Mouse (Mus musculus): ENCODE data around the gene Slc5a11. TPM values are rescaled to one million over a fixed set of nuclear protein-coding genes. Genes with fewer than 3 reads are reported as not detected.
A peak's percentile ranks its signal among the peaks of the same experiment; 100 is the strongest.

Slc5a11 gene
- polyA plus RNA-seq, 2 experiments, result 0.17 to 0.25 TPM

DNA sequence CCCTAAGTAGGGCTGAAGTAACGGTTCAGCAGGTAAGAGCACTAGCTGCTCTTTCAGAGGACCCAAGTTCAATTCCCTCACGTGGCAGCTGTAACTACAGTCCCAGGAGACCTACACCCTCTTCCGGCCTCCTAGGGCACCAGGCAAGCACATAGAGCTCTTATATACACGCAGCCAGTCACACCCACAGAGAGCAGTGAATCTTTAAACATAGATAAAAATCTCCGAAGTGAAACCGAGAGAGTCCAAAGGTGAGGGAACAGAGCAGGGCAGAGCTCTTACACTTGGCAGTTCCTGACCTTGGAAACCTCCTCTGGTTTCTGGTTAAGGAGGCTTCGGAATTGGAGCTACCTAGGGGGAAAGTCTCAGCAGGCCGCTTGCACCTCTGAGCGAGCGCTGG, 15.9 kb upstream of the Slc5a11 start:
- Histone ChIP-seq H3K36me3 (replicated peaks; ENCODE audit: control insufficient read depth, insufficient read depth, low read depth) (no peaks in the 10 kb centered on the region; the same call in 1 of the 2 replicates), H3K9ac (replicated peaks) (no peak overlapping the region), H3K4me2 (ENCODE audit: low read depth) (no peak overlapping the region), H3K27ac (no peak overlapping the region), H3K4me3 (ENCODE audit: insufficient read depth in 1 of 2, low read depth in 2 of 2, low read length in 2 of 2) (no peak overlapping the region), H3K4me1 (replicated peaks; ENCODE audit: control insufficient read depth in 2 of 2, insufficient read depth in 2 of 2, low read length in 1 of 2) (no peaks in the 10 kb centered on the region), H3K27me3 (ENCODE audit: control insufficient read depth, insufficient read depth, low read length) (no peaks in the 10 kb centered on the region), H3K9me3 (ENCODE audit: control insufficient read depth, low read length) (no peaks in the 10 kb centered on the region)
- DNase-seq (ENCODE audit: low read depth in 3 of 3, low spot score in 3 of 3) (no peak), ATAC-seq (ENCODE audit: insufficient read depth) (no peak)
- TF ChIP-seq EP300 (IDR thresholded peaks at IDR 0.05; ENCODE audit: low read depth), result no peak
- TF ChIP-seq CTCF (IDR thresholded peaks at IDR 0.05; ENCODE audit: low read depth), result no peak
- 60% methylated on average over 10 of the region's 10 CpGs for WGBS (ENCODE audit: insufficient replicate concordance)

DNA sequence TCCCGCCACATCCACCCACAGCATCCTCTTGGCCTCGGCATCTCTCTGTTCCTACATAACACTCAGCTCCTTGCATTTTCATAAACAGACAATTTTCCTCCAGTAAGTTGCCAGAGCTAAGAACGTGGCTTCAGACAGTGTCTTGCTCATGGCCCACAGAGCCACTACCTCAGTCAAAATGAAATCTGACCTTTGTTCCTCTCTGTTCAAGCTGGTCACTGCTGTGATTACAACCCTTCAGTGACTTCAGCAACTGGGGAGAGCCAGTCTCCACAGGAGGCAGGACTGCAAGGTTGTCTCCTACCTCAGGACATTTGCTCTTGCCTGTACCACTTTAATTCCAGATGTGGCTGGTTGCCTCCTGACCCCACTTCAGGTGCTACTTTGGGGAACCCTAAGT, 15.4 kb upstream of the Slc5a11 start:
- H3K27me3 ChIP-seq (ENCODE audit: control insufficient read depth, insufficient read depth, low read length), result no peaks in the 10 kb centered on the region
- no peaks in the 10 kb centered on the region; the same call in 1 of the 2 replicates for H3K36me3 ChIP-seq (replicated peaks; ENCODE audit: control insufficient read depth, insufficient read depth, low read depth)
- no peak for ATAC-seq (ENCODE audit: insufficient read depth)
- DNase-seq (ENCODE audit: low read depth in 3 of 3, low spot score in 3 of 3), result no peak
- H3K4me1 ChIP-seq (replicated peaks; ENCODE audit: control insufficient read depth in 2 of 2, insufficient read depth in 2 of 2, low read length in 1 of 2), result no peaks in the 10 kb centered on the region
- H3K9me3 ChIP-seq (ENCODE audit: control insufficient read depth, low read length), result no peaks in the 10 kb centered on the region
- H3K9ac ChIP-seq (replicated peaks), result no peak overlapping the region
- no peak overlapping the region for H3K27ac ChIP-seq
- 65% methylated on average over 3 of the region's 3 CpGs for WGBS (ENCODE audit: insufficient replicate concordance)
- TF ChIP-seq CTCF (IDR thresholded peaks at IDR 0.05; ENCODE audit: low read depth) (no peak), EP300 (IDR thresholded peaks at IDR 0.05; ENCODE audit: low read depth) (no peak)
- H3K4me3 ChIP-seq (ENCODE audit: insufficient read depth in 1 of 2, low read depth in 2 of 2, low read length in 2 of 2), result no peak overlapping the region
- no peak overlapping the region for H3K4me2 ChIP-seq (ENCODE audit: low read depth)

GRCm38 (mm10) chr7:123199656-123200206, 14.8 kb upstream of the Slc5a11 start:
- Histone ChIP-seq H3K4me2 (ENCODE audit: low read depth) (no peak overlapping the region), H3K27ac (no peak overlapping the region), H3K36me3 (replicated peaks; ENCODE audit: control insufficient read depth, insufficient read depth, low read depth) (no peaks in the 10 kb centered on the region; the same call in 1 of the 2 replicates), H3K27me3 (ENCODE audit: control insufficient read depth, insufficient read depth, low read length) (no peaks in the 10 kb centered on the region), H3K4me1 (replicated peaks; ENCODE audit: control insufficient read depth in 2 of 2, insufficient read depth in 2 of 2, low read length in 1 of 2) (no peaks in the 10 kb centered on the region), H3K4me3 (ENCODE audit: insufficient read depth in 1 of 2, low read depth in 2 of 2, low read length in 2 of 2) (no peak overlapping the region), H3K9me3 (ENCODE audit: control insufficient read depth, low read length) (no peaks in the 10 kb centered on the region), H3K9ac (replicated peaks) (no peak overlapping the region)
- no peak for ATAC-seq (ENCODE audit: insufficient read depth)
- 81% methylated on average over 15 of the region's 15 CpGs for WGBS (ENCODE audit: insufficient replicate concordance)
- TF ChIP-seq CTCF (IDR thresholded peaks at IDR 0.05; ENCODE audit: low read depth) (no peak), EP300 (IDR thresholded peaks at IDR 0.05; ENCODE audit: low read depth) (no peak)
- no peak for DNase-seq (ENCODE audit: low read depth in 3 of 3, low spot score in 3 of 3)

GRCm38 (mm10) chr7:123200722-123201121, 13.9 kb upstream of the Slc5a11 start:
- no peak overlapping the region for H3K4me3 ChIP-seq (ENCODE audit: insufficient read depth in 1 of 2, low read depth in 2 of 2, low read length in 2 of 2)
- H3K4me1 ChIP-seq (replicated peaks; ENCODE audit: control insufficient read depth in 2 of 2, insufficient read depth in 2 of 2, low read length in 1 of 2), result no peaks in the 10 kb centered on the region
- H3K27ac ChIP-seq, result no peak overlapping the region
- DNase-seq (ENCODE audit: low read depth in 3 of 3, low spot score in 3 of 3) (no peak), ATAC-seq (ENCODE audit: insufficient read depth) (no peak)
- H3K4me2 ChIP-seq (ENCODE audit: low read depth), result no peak overlapping the region
- TF ChIP-seq CTCF (IDR thresholded peaks at IDR 0.05; ENCODE audit: low read depth) (no peak), EP300 (IDR thresholded peaks at IDR 0.05; ENCODE audit: low read depth) (no peak)
- H3K9me3 ChIP-seq (ENCODE audit: control insufficient read depth, low read length), result no peaks in the 10 kb centered on the region
- WGBS (ENCODE audit: insufficient replicate concordance), result 49% methylated on average over 9 of the region's 9 CpGs
- no peak overlapping the region for H3K9ac ChIP-seq (replicated peaks)
- no peaks in the 10 kb centered on the region for H3K36me3 ChIP-seq (replicated peaks; ENCODE audit: control insufficient read depth, insufficient read depth, low read depth)
- no peaks in the 10 kb centered on the region for H3K27me3 ChIP-seq (ENCODE audit: control insufficient read depth, insufficient read depth, low read length)

- Histone ChIP-seq H3K36me3 (replicated peaks; ENCODE audit: control insufficient read depth, insufficient read depth, low read depth) (no peaks in the 10 kb centered on the region), H3K27ac (no peak overlapping the region), H3K4me2 (ENCODE audit: low read depth) (no peak overlapping the region), H3K9me3 (ENCODE audit: control insufficient read depth, low read length) (no peaks in the 10 kb centered on the region), H3K27me3 (ENCODE audit: control insufficient read depth, insufficient read depth, low read length) (no peaks in the 10 kb centered on the region), H3K4me3 (ENCODE audit: insufficient read depth in 1 of 2, low read depth in 2 of 2, low read length in 2 of 2) (no peak overlapping the region), H3K4me1 (replicated peaks; ENCODE audit: control insufficient read depth in 2 of 2, insufficient read depth in 2 of 2, low read length in 1 of 2) (no peaks in the 10 kb centered on the region), H3K9ac (replicated peaks) (no peak overlapping the region)
- ATAC-seq (ENCODE audit: insufficient read depth), result no peak
- WGBS (ENCODE audit: insufficient replicate concordance), result 18% methylated on average over 14 of the region's 14 CpGs
- TF ChIP-seq CTCF (IDR thresholded peaks at IDR 0.05; ENCODE audit: low read depth) (peak; percentile 71), EP300 (IDR thresholded peaks at IDR 0.05; ENCODE audit: low read depth) (no peak)
- DNase-seq (ENCODE audit: low read depth in 3 of 3, low spot score in 3 of 3), result peak; percentile 11 to 31 (median 17)
Observed at GRCm38 (mm10) chr7:123205261-123205660, 9.3 kb upstream of the Slc5a11 start.

All from liver, embryonic 14.5 days (tissue).